In genomic region chr9:78395630-78396351, GRCm38 (mm10) we compare ENCODE assay signal across 8 mouse cellular contexts. TPM values are rescaled to one million over a fixed set of nuclear protein-coding genes. Genes with fewer than 3 reads are reported as not detected.
DNase-seq lines count a peak whose midpoint lies in the region; ATAC-seq lines count a peak whose summit lies in the region.

TSS of gene Ddx43 (plus strand) at chr9:78395777.

- H3K27me3 ChIP-seq in hindbrain, embryonic 15.5 days: peaks cover 55% of the 10 kb centered on the region

- peak within 1 kb of the TSS; percentile 77 for H3K4me2 ChIP-seq in hindbrain, embryonic 15.5 days

- ATAC-seq in hindbrain, embryonic 15.5 days (ENCODE audit: low FRiP score, low read depth): peak; percentile 98
- peak; percentile 84 for ATAC-seq in megakaryocyte-erythroid progenitor cell, adult 5-6 weeks (replicated peaks; ENCODE audit: low FRiP score, low TSS enrichment, poor library complexity, severe bottlenecking)

- peak; percentile 85 for DNase-seq in CD4-positive, CD25-positive, alpha-beta regulatory T cell, adult 2 months (ENCODE audit: low read depth, low spot score)
- DNase-seq in adrenal gland, postnatal 25 days: peak; percentile 29
- peak; percentile 11 to 21 for DNase-seq in frontal cortex, postnatal 10 days (ENCODE audit: low spot score in 2 of 2)
- peak; percentile 24 to 35 for DNase-seq in left cerebral cortex, postnatal 25 days (ENCODE audit: low spot score in 2 of 2)
- DNase-seq in right cerebral cortex, postnatal 36 days (ENCODE audit: low spot score in 2 of 2): peak; percentile 5 to 9
- peak; percentile 70 for DNase-seq in yolk sac, embryonic 10.5 days (ENCODE audit: low spot score)

- H3K27ac ChIP-seq in hindbrain, embryonic 15.5 days (replicated peaks): no peak within 1 kb of the TSS

- H3K4me3 ChIP-seq in hindbrain, embryonic 15.5 days: peak within 1 kb of the TSS; percentile 50

- WGBS in hindbrain, embryonic 15.5 days: 4% methylated on average over 83 of the region's 93 CpGs

- intact Hi-C loops in left cerebral cortex, postnatal 25 days (cut with DNase I): loop anchor here (5.0 kb wide), 1 partner anchor 47 kb away; the partner anchor contains the start of gene Cgas

- H3K9me3 ChIP-seq in hindbrain, embryonic 15.5 days: no peaks in the 10 kb centered on the region

- peak within 1 kb of the TSS; percentile 9; the same call in 1 of the 2 replicates for H3K9ac ChIP-seq in hindbrain, embryonic 15.5 days

- no peaks in the 10 kb centered on the region for H3K36me3 ChIP-seq in hindbrain, embryonic 15.5 days

- peaks cover 12% of the 10 kb centered on the region for H3K4me1 ChIP-seq in hindbrain, embryonic 15.5 days (replicated peaks)

RNA-seq across cellular contexts. Expression of gene Ddx43, which starts in this region (rescaled TPM):
- total RNA-seq in adrenal gland, postnatal 25 days (2021): not detected in 2 replicates
- 0.34 and 0.47 TPM in 2 replicates for polyA plus RNA-seq in hindbrain, embryonic 15.5 days (2015; fragmentation: Nextera tagmentation; extraction: Ambion mirVana)
- under 1 TPM in 1 of 2 experiments, not detected in 1; 0.14 TPM for total RNA-seq in left cerebral cortex, postnatal 25 days (2021)
- total RNA-seq in megakaryocyte-erythroid progenitor cell, adult 5-6 weeks (2014; fragmentation: Nextera tagmentation): not detected in 2 replicates
- total RNA-seq in megakaryocyte-erythroid progenitor cell, adult 5-6 weeks (2017): not detected in 2 replicates

Comparison
In these comparisons a context has a peak if more than half of its experiments do, and no peak if none do; other contexts are left out.
1. Peak in DNase-seq in adrenal gland, postnatal 25 days; RNA of the gene not detected or under 1 TPM.
2. Peak in ATAC-seq, H3K4me3 ChIP-seq, H3K9ac ChIP-seq and H3K4me2 ChIP-seq in hindbrain, embryonic 15.5 days; RNA of the gene not detected or under 1 TPM.
3. Peak in DNase-seq in left cerebral cortex, postnatal 25 days; RNA of the gene not detected or under 1 TPM.
4. Peak in ATAC-seq in megakaryocyte-erythroid progenitor cell, adult 5-6 weeks; RNA of the gene not detected or under 1 TPM.
5. DNase-seq: peak in every context shown above with its lines; median percentile 85 in CD4-positive, CD25-positive, alpha-beta regulatory T cell, adult 2 months; 70 in yolk sac, embryonic 10.5 days; 30 in left cerebral cortex, postnatal 25 days; 29 in adrenal gland, postnatal 25 days; 16 in frontal cortex, postnatal 10 days; 7 in right cerebral cortex, postnatal 36 days.